Mouse (Mus musculus) limb, embryonic 11.5 days (tissue): ENCODE results near the gene Rrp1. TPM values are rescaled to one million over a fixed set of nuclear protein-coding genes. Genes with fewer than 3 reads are reported as not detected.
A peak's percentile ranks its signal among the peaks of the same experiment; 100 is the strongest.

Source experiments
- ATAC-seq: fragments of 200-750 bp; cut with Nextera tagmentation; 2 replicates; pipeline ENCODE4 v1.8.0; 2017; ENCODE audit warnings: low read depth; ENCODE audit not compliant: insufficient number of reproducible peaks, low FRiP score, low TSS enrichment
- DNase-seq: peaks from one replicate; pipeline ENCODE4 v3.0.0-alpha.2; 2015; ENCODE audit warnings: low spot score
- H3K27ac ChIP-seq: fragments of 300-500 bp; sonication (generic); replicated peaks from 2 replicates; pipeline ENCODE4 v1.5.1; 2014; ENCODE audit warnings: low read depth, mild to moderate bottlenecking, low read length
- H3K27me3 ChIP-seq: fragments of 300-500 bp; sonication (generic); 2 replicates; pipeline ENCODE4 v1.6.1; 2014; ENCODE audit warnings: mild to moderate bottlenecking, low read length, mixed read lengths; ENCODE audit not compliant: control insufficient read depth, insufficient read depth
- H3K36me3 ChIP-seq: fragments of 300-500 bp; sonication (generic); 2 replicates; pipeline ENCODE4 v1.6.1; 2014; ENCODE audit warnings: mild to moderate bottlenecking, low read length, moderate library complexity, mixed read lengths; ENCODE audit not compliant: control insufficient read depth, insufficient read depth
- H3K4me1 ChIP-seq: fragments of 300-500 bp; sonication (generic); 2 replicates; pipeline ENCODE4 v1.6.1; 2014; ENCODE audit warnings: low read length, mixed read lengths; ENCODE audit not compliant: control insufficient read depth, insufficient read depth
- H3K4me2 ChIP-seq: fragments of 300-500 bp; sonication (generic); 2 replicates; pipeline ENCODE4 v1.6.1; 2014; ENCODE audit warnings: low read depth, mild to moderate bottlenecking, moderate library complexity; ENCODE audit not compliant: severe bottlenecking
- H3K4me3 ChIP-seq: fragments of 300-500 bp; sonication (generic); 2 replicates; pipeline ENCODE4 v1.5.1; 2014; ENCODE audit warnings: low read depth, low read length
- H3K9ac ChIP-seq: fragments of 300-500 bp; sonication (generic); 2 replicates; pipeline ENCODE4 v1.6.1; 2014; ENCODE audit warnings: mild to moderate bottlenecking, low read length
- H3K9me3 ChIP-seq: fragments of 300-500 bp; sonication (generic); 2 replicates; pipeline ENCODE4 v1.6.1; 2016; ENCODE audit warnings: low read length; ENCODE audit not compliant: control insufficient read depth
- WGBS: fragments of 180-500 bp; shearing (Covaris S2); extraction: QIAGEN DNeasy Blood & Tissue Kit; methylation state at CpG from one replicate; pipeline ENCODE4 v1.1.7; 2014; 5-methylcytosine and 5-hydroxymethylcytosine counted together
- polyA plus RNA-seq: library from polyadenylated mRNA; unstranded; fragments of >200 nt; fragmentation: Nextera tagmentation; extraction: Ambion mirVana; gene quantifications from 2 replicates; pipeline ENCODE4 v1.2.1, GENCODE M21; 2014

Gene Rrp1
- polyA plus RNA-seq, 1 experiment from 2014 or later = 272 TPM

DNA sequence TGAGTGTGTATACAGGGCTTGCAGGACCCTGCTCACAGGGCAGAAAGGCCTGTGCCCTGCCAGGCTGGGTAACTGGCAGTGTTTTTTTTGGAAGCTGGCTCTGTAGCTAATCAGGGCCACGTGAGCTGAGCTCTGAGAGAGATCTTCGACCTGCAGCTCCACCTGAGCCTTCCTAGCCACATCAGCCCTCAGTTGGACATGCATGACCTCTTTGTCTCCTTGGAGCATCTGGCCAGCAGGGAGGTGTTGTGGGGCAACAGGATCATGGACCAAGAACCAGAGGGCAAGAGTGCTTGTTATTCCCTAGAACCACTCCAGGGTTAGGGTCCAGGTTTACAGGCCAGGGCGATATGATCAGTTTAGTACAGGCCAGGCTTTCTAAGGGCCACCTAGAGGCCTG lies 34.6 kb upstream of the Rrp1 start:
- no peak for DNase-seq
- H3K4me1 ChIP-seq = no peaks in the 10 kb centered on the region
- no peak for ATAC-seq
- H3K36me3 ChIP-seq = peaks cover 6% of the 10 kb centered on the region; the same call in 1 of the 2 replicates
- no peaks in the 10 kb centered on the region for H3K27me3 ChIP-seq
- WGBS = 85% methylated on average over 3 of the region's 3 CpGs
- H3K9ac ChIP-seq = no peak overlapping the region
- H3K9me3 ChIP-seq = no peaks in the 10 kb centered on the region
- H3K27ac ChIP-seq = no peak overlapping the region
- H3K4me2 ChIP-seq = no peak overlapping the region
- no peak overlapping the region for H3K4me3 ChIP-seq

- ATAC-seq = no peak
- no peaks in the 10 kb centered on the region for H3K27me3 ChIP-seq
- no peak overlapping the region for H3K4me3 ChIP-seq
- peaks cover 6% of the 10 kb centered on the region; the same call in 1 of the 2 replicates for H3K36me3 ChIP-seq
- H3K9me3 ChIP-seq = no peaks in the 10 kb centered on the region
- 100% methylated on average over 3 of the region's 3 CpGs for WGBS
- DNase-seq = no peak
- no peak overlapping the region for H3K4me2 ChIP-seq
- H3K27ac ChIP-seq = no peak overlapping the region
- no peaks in the 10 kb centered on the region for H3K4me1 ChIP-seq
- H3K9ac ChIP-seq = no peak overlapping the region
Measured at GRCm38 (mm10) chr10:78446195-78446594, 33.4 kb upstream of the Rrp1 start.

DNA sequence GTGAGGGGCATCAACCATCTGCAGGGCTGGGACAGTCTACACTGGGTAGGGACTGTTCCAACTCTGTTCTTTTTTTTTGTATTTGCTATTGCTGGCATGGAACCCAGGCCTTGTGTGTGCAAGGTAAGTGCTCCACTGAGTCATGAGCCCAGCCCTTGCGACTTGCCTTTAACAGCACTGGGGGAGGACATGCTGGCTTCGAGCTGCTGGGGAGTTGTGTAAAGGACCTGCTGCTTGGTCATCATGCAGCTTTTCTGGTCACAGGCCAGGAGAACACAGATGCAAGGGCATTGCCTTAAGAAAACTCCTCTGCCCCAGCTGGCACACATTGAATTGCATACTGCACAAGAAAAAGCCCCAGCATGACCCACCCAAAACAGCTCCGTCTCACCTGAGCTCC lies 29.4 kb upstream of the Rrp1 start:
- WGBS = 92% methylated on average over 3 of the region's 3 CpGs
- H3K9me3 ChIP-seq = no peaks in the 10 kb centered on the region
- DNase-seq = no peak
- peaks cover 2% of the 10 kb centered on the region; the same call in 1 of the 2 replicates for H3K36me3 ChIP-seq
- no peak overlapping the region for H3K9ac ChIP-seq
- no peaks in the 10 kb centered on the region for H3K27me3 ChIP-seq
- no peaks in the 10 kb centered on the region for H3K4me1 ChIP-seq
- H3K4me3 ChIP-seq = no peak overlapping the region
- H3K27ac ChIP-seq = no peak overlapping the region
- ATAC-seq = no peak
- no peak overlapping the region for H3K4me2 ChIP-seq

DNA sequence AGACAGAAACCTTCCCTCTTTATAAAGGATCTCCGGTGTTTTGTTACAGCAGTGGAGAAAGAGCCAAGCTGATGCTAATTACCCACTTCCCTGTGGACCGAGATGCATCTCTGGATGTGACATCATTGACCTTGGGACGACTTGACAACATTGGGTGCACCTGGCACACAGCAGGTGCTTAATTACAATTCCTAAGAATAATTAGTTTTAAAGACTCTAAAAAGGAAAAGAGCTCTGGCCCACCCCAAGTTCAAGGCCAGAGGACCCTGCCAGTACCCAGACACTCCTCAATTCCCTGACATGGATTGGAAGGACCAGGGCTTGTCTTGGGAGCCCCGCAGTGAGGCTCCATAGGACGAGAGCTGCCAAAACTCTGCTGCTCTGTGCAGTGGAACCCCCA lies 28.8 kb upstream of the Rrp1 start:
- Histone ChIP-seq H3K36me3 (no peaks in the 10 kb centered on the region), H3K4me3 (no peak overlapping the region), H3K4me2 (no peak overlapping the region), H3K27ac (no peak overlapping the region), H3K27me3 (no peaks in the 10 kb centered on the region), H3K4me1 (no peaks in the 10 kb centered on the region), H3K9ac (no peak overlapping the region), H3K9me3 (no peaks in the 10 kb centered on the region)
- WGBS = 74% methylated on average over 5 of the region's 5 CpGs
- ATAC-seq (no peak), DNase-seq (no peak)

DNA sequence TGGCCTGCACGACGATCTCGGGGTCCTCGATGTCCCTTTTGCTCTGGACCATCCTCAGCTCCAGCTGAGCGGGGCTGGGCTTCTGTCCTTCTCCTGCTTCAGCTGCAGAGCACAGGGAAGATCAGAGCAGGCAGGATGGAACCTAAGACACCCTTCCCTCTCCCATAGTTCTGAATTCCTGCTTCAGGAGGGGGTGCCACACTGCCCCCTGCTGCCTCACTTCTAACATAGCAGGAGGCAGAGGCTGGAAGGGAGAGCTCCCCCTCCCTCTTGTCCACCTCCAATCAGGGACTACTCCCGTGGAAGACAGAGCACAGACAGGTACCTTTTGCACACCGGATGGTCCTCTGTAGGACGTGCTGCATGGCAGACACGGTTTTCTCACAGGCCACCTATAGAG lies 28.0 kb upstream of the Rrp1 start:
- no peaks in the 10 kb centered on the region for H3K36me3 ChIP-seq
- no peak overlapping the region for H3K27ac ChIP-seq
- no peak overlapping the region for H3K4me2 ChIP-seq
- WGBS = 59% methylated on average over 9 of the region's 9 CpGs
- no peak overlapping the region for H3K4me3 ChIP-seq
- no peak for ATAC-seq
- no peak overlapping the region for H3K9ac ChIP-seq
- no peak for DNase-seq
- H3K27me3 ChIP-seq = no peaks in the 10 kb centered on the region
- no peaks in the 10 kb centered on the region for H3K9me3 ChIP-seq
- no peaks in the 10 kb centered on the region for H3K4me1 ChIP-seq

DNA sequence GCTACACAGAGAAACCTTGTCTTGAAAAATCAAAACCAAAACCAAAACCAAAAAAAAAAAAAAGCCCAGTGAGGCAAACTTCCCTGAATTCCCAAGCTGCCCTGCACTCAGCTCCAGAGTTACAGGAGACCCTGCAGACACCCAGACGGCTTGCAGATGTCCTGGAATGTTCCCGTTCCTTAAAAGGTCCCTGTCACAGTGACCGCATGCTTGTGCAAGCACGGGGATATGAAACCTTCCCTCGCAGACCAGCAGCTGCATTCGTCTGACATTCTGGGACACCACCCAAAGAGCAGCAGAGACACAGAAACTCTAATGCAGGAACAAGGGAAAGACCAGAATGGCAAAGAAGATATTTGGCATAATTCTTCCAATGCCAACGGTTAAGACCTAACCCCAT lies 27.1 kb upstream of the Rrp1 start:
- H3K4me3 ChIP-seq = no peak overlapping the region
- H3K9me3 ChIP-seq = no peaks in the 10 kb centered on the region
- DNase-seq (no peak), ATAC-seq (no peak)
- no peak overlapping the region for H3K27ac ChIP-seq
- no peak overlapping the region for H3K4me2 ChIP-seq
- 91% methylated on average over 7 of the region's 7 CpGs for WGBS
- no peaks in the 10 kb centered on the region for H3K36me3 ChIP-seq
- no peaks in the 10 kb centered on the region for H3K4me1 ChIP-seq
- no peak overlapping the region for H3K9ac ChIP-seq
- H3K27me3 ChIP-seq = no peaks in the 10 kb centered on the region

GRCm38 (mm10) chr10:78439550-78439949 lies 26.7 kb upstream of the Rrp1 start:
- no peak overlapping the region for H3K4me3 ChIP-seq
- no peaks in the 10 kb centered on the region for H3K9me3 ChIP-seq
- DNase-seq (peak; percentile 38), ATAC-seq (no peak)
- no peak overlapping the region for H3K27ac ChIP-seq
- no peaks in the 10 kb centered on the region for H3K4me1 ChIP-seq
- H3K27me3 ChIP-seq = no peaks in the 10 kb centered on the region
- no peak overlapping the region for H3K4me2 ChIP-seq
- H3K9ac ChIP-seq = no peak overlapping the region
- no peaks in the 10 kb centered on the region for H3K36me3 ChIP-seq
- 70% methylated on average over 5 of the region's 5 CpGs for WGBS

DNA sequence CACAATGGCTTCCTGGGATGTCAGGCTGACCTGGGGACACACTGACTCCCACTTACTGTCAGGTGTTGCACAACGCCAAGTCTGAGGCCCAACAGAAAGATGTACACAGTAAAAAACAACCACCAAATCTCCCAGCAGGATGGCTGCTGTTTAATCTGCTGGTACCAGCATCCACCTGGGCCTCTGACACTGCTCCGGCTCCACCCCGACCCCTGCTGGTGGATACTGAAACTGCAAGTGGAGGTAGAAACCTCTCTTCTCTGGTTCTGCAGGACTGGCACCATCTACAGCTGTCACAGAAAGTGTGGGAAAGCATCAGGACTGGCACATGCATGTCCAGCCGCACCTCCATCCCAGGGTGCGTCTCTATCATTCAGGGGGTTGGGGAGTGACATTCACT lies 25.3 kb upstream of the Rrp1 start:
- Histone ChIP-seq H3K4me3 (no peak overlapping the region), H3K27ac (no peak overlapping the region), H3K27me3 (no peaks in the 10 kb centered on the region), H3K36me3 (no peaks in the 10 kb centered on the region), H3K9ac (no peak overlapping the region), H3K9me3 (no peaks in the 10 kb centered on the region), H3K4me2 (no peak overlapping the region), H3K4me1 (no peaks in the 10 kb centered on the region)
- peak; percentile 42; the same call in 1 of the 2 replicates for ATAC-seq
- WGBS = 12% methylated on average over 5 of the region's 5 CpGs
- DNase-seq = peak; percentile 92

DNA sequence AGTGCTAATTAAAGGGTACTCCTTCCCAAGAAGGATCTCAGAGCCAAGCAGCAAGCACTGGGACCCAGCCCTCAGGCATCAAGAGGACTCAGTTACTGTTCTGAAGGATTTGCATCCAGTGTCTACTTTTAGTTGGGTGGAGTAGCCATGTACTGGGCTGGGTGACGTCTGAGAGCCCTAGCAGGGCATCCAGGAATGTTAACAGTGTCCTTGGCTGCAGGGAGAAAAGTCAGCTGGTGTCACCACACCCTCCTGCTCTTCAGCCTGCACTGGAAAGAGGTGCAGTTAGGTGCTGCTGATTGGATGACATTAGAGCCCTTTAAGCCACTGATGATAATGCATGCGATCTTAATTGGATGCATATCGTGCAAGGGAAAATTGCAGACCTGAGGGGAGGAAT lies 20.0 kb upstream of the Rrp1 start:
- no peak overlapping the region for H3K9ac ChIP-seq
- H3K4me3 ChIP-seq = no peak overlapping the region
- H3K4me2 ChIP-seq = no peak overlapping the region
- no peaks in the 10 kb centered on the region for H3K4me1 ChIP-seq
- no peak for DNase-seq
- ATAC-seq = no peak
- H3K36me3 ChIP-seq = no peaks in the 10 kb centered on the region
- H3K9me3 ChIP-seq = no peaks in the 10 kb centered on the region
- WGBS = 65% methylated on average over 3 of the region's 3 CpGs
- H3K27ac ChIP-seq = no peak overlapping the region
- H3K27me3 ChIP-seq = no peaks in the 10 kb centered on the region
